Mouse (Mus musculus): ENCODE data around the gene Rmi1.
A peak's percentile ranks its signal among the peaks of the same experiment; 100 is the strongest.
"Not testable (repeated sequence)": the region's sequence is repeated elsewhere in the genome, so short reads cannot be mapped to it uniquely, and the experiment has no call there.

The Rmi1 gene

DNA sequence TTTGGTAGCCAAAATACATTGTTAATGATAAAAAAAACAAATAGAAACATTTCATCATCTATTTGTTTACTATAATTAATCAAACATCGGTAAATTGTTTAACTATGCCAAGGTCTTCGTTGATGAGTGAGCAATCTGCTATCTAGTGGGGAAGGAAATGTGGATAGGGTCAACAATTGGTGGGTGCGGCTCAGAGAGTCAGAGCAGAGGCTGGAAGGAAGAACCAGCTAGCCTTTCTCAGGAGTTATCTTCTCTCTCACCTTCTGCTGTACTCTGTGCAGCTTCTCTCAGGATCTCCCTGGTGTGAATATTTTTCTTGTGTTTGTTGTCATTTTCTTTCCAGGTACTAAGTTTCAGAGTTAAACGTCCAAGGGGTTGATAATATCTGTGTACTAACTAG lies 20.2 kb downstream of the Rmi1 start:
- DNase-seq (ENCODE audit: low read depth, low spot score), result no peak
- no peaks in the 10 kb centered on the region for H3K27me3 ChIP-seq (ENCODE audit: control insufficient read depth, insufficient read depth, low read length, poor library complexity, severe bottlenecking)
- H3K36me3 ChIP-seq (ENCODE audit: control insufficient read depth, insufficient read depth, low read length, poor library complexity, severe bottlenecking), result no peaks in the 10 kb centered on the region

DNA sequence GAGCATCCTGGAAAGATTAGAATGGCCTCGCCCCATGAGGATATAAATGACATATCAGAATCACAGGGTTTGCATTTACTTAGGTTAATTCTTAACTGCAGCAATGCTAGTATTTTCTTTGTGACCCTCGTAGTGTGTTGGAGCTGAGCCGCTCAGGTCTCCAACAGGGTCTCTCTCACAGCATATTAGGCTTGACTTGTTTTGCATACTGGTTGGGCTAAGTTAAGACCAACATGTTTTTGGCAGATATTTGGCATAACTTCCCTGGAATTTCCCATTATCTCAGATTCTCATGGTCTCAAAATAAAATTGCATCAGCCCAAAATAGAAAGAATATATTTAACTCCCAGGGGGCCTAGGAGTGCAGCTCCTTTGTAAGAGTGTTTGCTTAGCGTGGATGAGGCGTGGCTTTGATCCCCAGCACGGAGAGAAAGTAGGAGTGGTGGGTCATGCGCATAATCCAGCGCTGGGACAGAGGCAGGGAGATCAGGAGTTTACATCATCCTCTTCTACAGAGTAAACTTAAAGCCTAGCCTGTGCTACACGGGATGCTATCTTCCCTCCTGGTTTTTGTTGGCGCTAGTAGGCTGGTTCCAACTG lies 21.1 kb downstream of the Rmi1 start:
- no peaks in the 10 kb centered on the region for H3K36me3 ChIP-seq (ENCODE audit: control insufficient read depth, insufficient read depth, low read length, poor library complexity, severe bottlenecking)
- H3K27me3 ChIP-seq (ENCODE audit: control insufficient read depth, insufficient read depth, low read length, poor library complexity, severe bottlenecking), result no peaks in the 10 kb centered on the region
- no peak for DNase-seq (ENCODE audit: low read depth, low spot score)

DNA sequence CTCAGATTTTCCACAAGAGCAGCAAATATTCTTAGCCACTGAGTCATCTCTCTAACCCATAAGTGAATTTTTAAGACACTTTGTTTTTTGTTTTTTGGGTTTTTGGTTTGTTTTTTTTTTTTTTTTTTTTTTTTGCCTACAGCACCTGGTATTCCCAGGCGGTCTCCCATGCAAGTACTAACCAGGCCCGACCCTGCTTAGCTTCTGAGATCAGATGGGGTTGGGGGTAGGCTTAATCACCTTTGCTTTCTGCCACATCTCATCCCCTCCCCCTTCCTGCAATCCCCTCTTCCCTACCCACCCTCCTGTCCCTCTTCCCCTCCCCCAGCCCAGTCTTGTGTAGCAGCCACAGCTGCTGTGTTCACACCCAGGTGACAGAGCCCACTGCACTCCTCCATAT lies 37.7 kb downstream of the Rmi1 start:
- Histone ChIP-seq H3K36me3 (ENCODE audit: control insufficient read depth, insufficient read depth, low read length, poor library complexity, severe bottlenecking) (no peaks in the 10 kb centered on the region), H3K27me3 (ENCODE audit: control insufficient read depth, insufficient read depth, low read length, poor library complexity, severe bottlenecking) (no peaks in the 10 kb centered on the region)
- no peak for DNase-seq (ENCODE audit: low read depth, low spot score)

DNA sequence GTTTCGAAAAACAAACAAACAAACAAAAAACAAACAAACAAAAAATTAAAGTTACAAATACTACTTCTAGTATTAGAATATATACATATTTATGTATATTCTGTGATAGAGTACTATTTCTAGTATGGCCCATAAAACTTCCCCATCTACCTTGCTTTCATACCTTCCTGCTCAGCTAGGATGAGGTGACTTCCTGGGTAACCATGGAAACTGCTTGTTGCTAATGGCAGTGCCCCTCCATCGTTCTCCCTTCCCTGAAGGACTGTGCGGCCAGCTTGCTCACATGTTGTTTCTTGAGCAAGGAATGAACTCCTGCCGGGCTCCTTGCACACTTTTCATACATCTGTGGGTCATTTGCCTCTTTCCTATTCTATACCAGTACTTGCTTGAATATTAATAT lies 41.3 kb downstream of the Rmi1 start:
- Histone ChIP-seq H3K36me3 (ENCODE audit: control insufficient read depth, insufficient read depth, low read length, poor library complexity, severe bottlenecking) (no peaks in the 10 kb centered on the region), H3K27me3 (ENCODE audit: control insufficient read depth, insufficient read depth, low read length, poor library complexity, severe bottlenecking) (no peaks in the 10 kb centered on the region)
- peak; percentile 43 for DNase-seq (ENCODE audit: low read depth, low spot score)

DNA sequence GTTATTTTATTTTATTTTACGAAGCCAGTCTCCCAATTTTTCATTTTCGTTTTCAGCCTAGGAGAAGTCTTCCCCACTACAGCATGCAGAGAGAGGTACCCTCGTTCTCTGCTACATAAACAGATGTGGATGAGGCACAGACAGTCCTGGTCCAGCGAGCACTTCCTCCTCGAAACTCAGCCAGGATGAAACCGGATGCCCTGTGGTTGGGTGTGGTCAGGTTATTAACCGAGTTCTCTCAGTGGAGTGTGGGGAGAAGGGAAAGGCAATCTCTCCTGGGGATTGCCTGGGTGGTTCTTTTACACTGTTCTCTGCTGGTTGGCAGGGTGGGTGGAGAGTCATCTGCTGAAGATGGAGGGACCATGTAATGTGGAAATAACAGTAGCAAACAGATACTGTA lies 41.7 kb downstream of the Rmi1 start:
- no peaks in the 10 kb centered on the region for H3K27me3 ChIP-seq (ENCODE audit: control insufficient read depth, insufficient read depth, low read length, poor library complexity, severe bottlenecking)
- DNase-seq (ENCODE audit: low read depth, low spot score), result peak; percentile 84
- no peaks in the 10 kb centered on the region for H3K36me3 ChIP-seq (ENCODE audit: control insufficient read depth, insufficient read depth, low read length, poor library complexity, severe bottlenecking)

DNA sequence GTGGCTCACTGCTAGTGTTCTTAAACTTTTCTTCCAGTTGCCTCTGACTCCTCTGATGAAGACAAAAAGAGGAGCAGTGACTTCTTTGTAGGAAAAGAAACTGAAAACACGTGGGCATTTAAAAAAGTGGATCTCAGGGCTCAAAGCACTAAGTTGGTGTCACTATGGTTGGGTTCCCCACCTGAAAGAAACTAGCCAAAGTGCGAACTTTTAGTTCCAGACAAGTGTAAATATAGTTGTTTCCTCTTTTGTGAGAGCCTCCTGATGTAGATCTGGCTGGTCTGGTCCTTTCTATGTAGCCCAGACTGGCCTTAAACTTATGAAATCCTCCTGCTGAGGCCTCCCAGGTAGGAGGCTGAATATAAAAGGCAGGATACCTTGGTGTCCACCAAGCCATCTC lies 44.5 kb downstream of the Rmi1 start:
- no peaks in the 10 kb centered on the region for H3K36me3 ChIP-seq (ENCODE audit: control insufficient read depth, insufficient read depth, low read length, poor library complexity, severe bottlenecking)
- peak; percentile 50 for DNase-seq (ENCODE audit: low read depth, low spot score)
- H3K27me3 ChIP-seq (ENCODE audit: control insufficient read depth, insufficient read depth, low read length, poor library complexity, severe bottlenecking), result no peaks in the 10 kb centered on the region

DNA sequence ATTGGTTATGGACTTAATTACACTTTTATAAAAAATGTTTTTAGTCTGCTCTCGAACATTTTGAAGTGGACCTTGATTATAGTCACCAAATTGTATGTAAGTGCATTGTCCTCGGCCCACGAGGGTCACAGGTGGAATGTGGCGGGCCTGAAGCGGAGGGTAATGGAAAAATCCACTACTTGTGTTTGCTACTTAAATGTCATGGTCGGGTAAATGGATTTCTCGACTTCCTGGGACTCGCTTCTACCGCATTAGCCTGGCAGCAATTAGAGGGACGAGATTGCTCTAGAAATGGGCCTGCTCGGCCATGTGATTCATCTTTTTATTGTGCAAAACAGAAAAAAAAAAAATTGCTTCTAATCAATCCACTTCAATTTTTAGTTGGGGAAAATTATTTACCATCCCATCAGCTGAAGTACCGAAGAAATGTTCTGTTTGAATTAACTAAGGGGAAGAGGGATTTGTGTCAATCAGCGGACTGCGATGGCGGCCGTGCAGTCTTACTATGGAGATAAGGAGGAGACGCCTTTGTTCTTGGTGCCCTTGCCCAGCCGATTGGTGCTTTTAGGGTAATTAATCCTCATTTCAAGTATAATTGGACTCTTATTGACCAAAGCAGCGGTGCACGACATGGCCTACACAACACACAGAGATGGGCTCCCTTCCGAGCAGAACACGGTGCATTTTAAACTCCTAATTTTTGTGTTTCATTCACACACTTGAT lies 48.6 kb downstream of the Rmi1 start:
- DNase-seq (ENCODE audit: low read depth, low spot score), result no peak

DNA sequence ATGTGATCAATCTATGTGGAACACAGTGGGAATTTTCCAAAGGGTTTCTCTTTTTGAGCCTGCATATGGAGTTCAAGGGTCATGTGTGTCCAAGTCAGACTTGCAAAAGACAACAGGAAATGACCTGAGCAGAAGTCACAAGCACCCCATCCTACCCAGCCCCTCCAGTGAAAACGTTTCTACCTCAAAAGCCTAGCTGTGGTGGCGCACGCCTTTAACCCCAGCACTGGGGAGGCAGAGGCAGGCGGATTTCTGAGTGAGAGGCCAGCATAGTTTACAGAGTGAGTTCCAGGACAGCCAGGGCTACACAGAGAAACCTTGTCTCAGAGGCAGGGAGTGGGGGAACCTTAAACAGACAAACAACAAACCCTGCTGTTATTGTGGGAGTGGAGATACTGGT lies 50.2 kb downstream of the Rmi1 start:
- no peaks in the 10 kb centered on the region for H3K36me3 ChIP-seq (ENCODE audit: control insufficient read depth, insufficient read depth, low read length, poor library complexity, severe bottlenecking)
- no peaks in the 10 kb centered on the region for H3K27me3 ChIP-seq (ENCODE audit: control insufficient read depth, insufficient read depth, low read length, poor library complexity, severe bottlenecking)
- DNase-seq (ENCODE audit: low read depth, low spot score), result peak; percentile 16

More for the DNA sequence above, 48.6 kb downstream of the Rmi1 start:
- Histone ChIP-seq H3K36me3 (ENCODE audit: control insufficient read depth, insufficient read depth, low read length, poor library complexity, severe bottlenecking) (no peaks in the 10 kb centered on the region), H3K27me3 (ENCODE audit: control insufficient read depth, insufficient read depth, low read length, poor library complexity, severe bottlenecking) (no peaks in the 10 kb centered on the region)

DNA sequence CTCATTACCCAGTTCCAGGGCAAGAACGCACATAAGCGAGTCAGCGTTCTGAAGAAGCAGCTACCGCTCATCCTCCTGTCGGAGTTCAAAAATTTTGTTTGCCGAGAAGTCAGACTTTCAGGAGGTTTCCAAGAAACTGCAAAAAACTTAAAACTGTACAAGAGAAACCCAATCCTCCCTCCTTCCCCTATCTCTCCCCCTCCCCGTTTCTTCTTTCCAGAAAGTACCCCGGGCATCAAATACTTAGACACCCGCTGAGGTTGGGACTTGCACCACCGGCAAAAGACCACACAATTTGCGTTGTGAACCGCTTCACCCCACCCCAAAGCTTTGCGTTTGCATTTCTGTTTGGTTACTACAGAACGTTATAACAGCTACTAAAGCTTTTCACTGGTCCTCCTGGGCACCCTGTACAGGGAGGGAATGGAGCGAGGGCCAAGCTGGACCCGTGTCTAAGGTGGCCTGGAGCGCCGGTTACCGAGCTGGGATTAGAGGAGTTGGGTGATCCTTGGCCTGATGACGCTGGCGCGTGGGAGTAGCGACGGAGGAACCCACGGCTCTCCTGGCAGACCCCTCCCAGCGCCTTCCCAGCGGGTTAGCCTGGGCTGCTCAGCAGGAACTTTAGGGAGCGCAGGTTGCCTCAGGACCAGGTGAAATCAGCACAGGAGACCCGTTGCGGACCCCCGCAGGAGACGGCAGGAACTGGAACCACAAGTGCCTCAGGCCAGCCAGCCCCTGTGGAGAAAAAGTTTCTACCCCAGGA lies 50.8 kb downstream of the Rmi1 start:
- DNase-seq (ENCODE audit: low read depth, low spot score), result peak; percentile 32
- H3K27me3 ChIP-seq (ENCODE audit: control insufficient read depth, insufficient read depth, low read length, poor library complexity, severe bottlenecking), result no peaks in the 10 kb centered on the region
- no peaks in the 10 kb centered on the region for H3K36me3 ChIP-seq (ENCODE audit: control insufficient read depth, insufficient read depth, low read length, poor library complexity, severe bottlenecking)

DNA sequence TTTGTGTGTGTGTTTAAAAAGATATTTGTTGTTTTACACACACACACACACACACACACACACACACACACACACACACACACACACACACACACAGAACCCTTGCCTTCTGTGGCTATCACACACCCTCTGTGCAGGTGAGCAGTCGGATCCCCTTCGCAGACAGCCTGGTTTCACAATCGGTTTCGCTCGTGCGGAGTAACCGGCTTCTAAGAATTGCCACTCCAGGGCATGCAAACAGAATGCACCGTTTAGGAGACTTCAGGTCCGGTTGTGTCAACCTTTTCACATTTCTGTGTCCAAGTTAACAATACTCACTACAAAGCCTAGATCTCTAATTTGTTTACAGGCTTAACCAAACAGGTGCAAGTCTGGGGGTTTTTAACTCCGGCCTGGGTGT lies 51.5 kb downstream of the Rmi1 start:
- no peaks in the 10 kb centered on the region for H3K36me3 ChIP-seq (ENCODE audit: control insufficient read depth, insufficient read depth, low read length, poor library complexity, severe bottlenecking)
- peak; percentile 64 for DNase-seq (ENCODE audit: low read depth, low spot score)
- H3K27me3 ChIP-seq (ENCODE audit: control insufficient read depth, insufficient read depth, low read length, poor library complexity, severe bottlenecking), result no peaks in the 10 kb centered on the region

DNA sequence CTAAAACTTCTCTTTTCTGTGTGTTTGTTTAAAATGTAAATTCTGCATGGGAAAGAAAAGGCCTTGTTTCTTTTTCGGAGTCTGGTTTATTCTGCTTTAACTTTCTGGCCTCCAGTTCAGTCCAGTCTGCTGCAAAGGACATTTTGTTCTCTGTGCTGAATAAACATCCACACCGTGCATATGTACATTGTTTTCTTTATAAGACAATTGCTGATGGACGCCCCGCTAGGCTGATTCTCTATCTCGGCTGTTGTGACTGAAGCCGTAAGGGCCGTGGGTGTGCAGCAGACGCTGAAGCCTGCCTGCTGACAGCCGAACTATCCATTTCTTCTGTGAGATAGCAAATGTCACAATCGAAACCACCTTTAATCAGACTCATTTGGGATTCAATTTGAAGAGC lies 54.5 kb downstream of the Rmi1 start:
- Histone ChIP-seq H3K36me3 (ENCODE audit: control insufficient read depth, insufficient read depth, low read length, poor library complexity, severe bottlenecking) (no peaks in the 10 kb centered on the region), H3K27me3 (ENCODE audit: control insufficient read depth, insufficient read depth, low read length, poor library complexity, severe bottlenecking) (no peaks in the 10 kb centered on the region)
- no peak for DNase-seq (ENCODE audit: low read depth, low spot score)

DNA sequence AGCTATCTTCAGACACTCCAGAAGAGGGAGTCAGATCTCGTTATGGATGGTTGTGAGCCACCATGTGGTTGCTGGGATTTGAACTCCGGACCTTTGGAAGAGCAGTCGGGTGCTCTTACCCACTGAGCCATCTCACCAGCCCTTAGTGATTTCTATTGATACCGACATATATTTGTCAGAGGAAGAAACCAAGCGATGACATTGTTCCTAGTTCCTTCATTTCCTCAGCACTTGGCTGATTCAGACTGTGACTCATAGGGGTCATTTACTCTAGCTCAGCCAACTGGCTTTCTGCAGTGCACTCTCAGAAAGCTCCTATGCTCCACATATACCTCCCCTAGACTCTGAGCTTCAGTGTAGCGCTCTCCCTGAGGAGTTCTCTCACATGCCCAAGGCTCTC lies 56.8 kb downstream of the Rmi1 start:
- H3K27me3 ChIP-seq (ENCODE audit: control insufficient read depth, insufficient read depth, low read length, poor library complexity, severe bottlenecking); H3K36me3 ChIP-seq (ENCODE audit: control insufficient read depth, insufficient read depth, low read length, poor library complexity, severe bottlenecking); DNase-seq (ENCODE audit: low read depth, low spot score): not testable (repeated sequence)

All from splenic B cell, adult 2 months (primary cell).